ENCODE assay signal across 28 mouse cellular contexts in genomic region chr2:152517981-152518380, GRCm38 (mm10). TPM values are rescaled to one million over a fixed set of nuclear protein-coding genes. Genes with fewer than 3 reads are reported as not detected.
A peak's percentile ranks its signal among the peaks of the same experiment; 100 is the strongest.
DNase-seq lines count a peak whose midpoint lies in the region; ATAC-seq and TF ChIP-seq lines count a peak whose summit lies in the region.
"Had no signal": no experiment of that assay in that cellular context is flagged by ENCODE, and none has a peak within 500 bp of the region (broad histone marks: within the 10 kb centered on the region; RNA-seq: fewer than 3 reads in every experiment).

Gene Defb28 (plus strand): TSS chr2:152518255.

- WGBS in kidney, embryonic 14.5 days = 42% methylated on average over 4 of the region's 4 CpGs
- 84% methylated on average over 4 of the region's 4 CpGs for WGBS in hindbrain, embryonic 13.5 days

- H3K9me3 ChIP-seq in kidney, embryonic 14.5 days (ENCODE audit: control insufficient read depth, low read length) = peaks cover 2% of the 10 kb centered on the region; the same call in 1 of the 2 replicates
- H3K9me3 ChIP-seq in hindbrain, embryonic 13.5 days = no peaks in the 10 kb centered on the region
- H3K9me3 ChIP-seq: heart, embryonic 10.5 days; limb, embryonic 12.5 days; midbrain, embryonic 12.5 days; neural tube, embryonic 15.5 days had no signal

- no peaks in the 10 kb centered on the region for H3K27me3 ChIP-seq in kidney, embryonic 14.5 days (ENCODE audit: control insufficient read depth, insufficient read depth, low read length)
- H3K27me3 ChIP-seq in Patski = peaks cover 10% of the 10 kb centered on the region
- H3K27me3 ChIP-seq in hindbrain, embryonic 13.5 days = no peaks in the 10 kb centered on the region
- H3K27me3 ChIP-seq: limb, embryonic 12.5 days; midbrain, embryonic 12.5 days; neural tube, embryonic 15.5 days had no signal

- H3K4me3 ChIP-seq in kidney, embryonic 14.5 days (ENCODE audit: low read length) = no peak within 1 kb of the TSS
- no peak within 1 kb of the TSS for H3K4me3 ChIP-seq in hindbrain, embryonic 13.5 days
- H3K4me3 ChIP-seq: gastrocnemius, adult 2 months; heart, embryonic 10.5 days; limb, embryonic 12.5 days; midbrain, embryonic 12.5 days; neural tube, embryonic 15.5 days had no signal

- no peak within 1 kb of the TSS for H3K27ac ChIP-seq in kidney, embryonic 14.5 days (ENCODE audit: low read depth, low read length)
- H3K27ac ChIP-seq in hindbrain, embryonic 13.5 days = no peak within 1 kb of the TSS
- H3K27ac ChIP-seq: gastrocnemius, adult 2 months; heart, embryonic 10.5 days; limb, embryonic 12.5 days; midbrain, embryonic 12.5 days; neural tube, embryonic 15.5 days had no signal

- in situ Hi-C loops in Patski (cut with MboI; ENCODE audit: low pct_unique_long_range_greater_than_20kb) = no loop called here

- POLR2A ChIA-PET in Patski (lab: Charles Lee) = no interaction called here

- DNase-seq in kidney, adult 11 months = no peak
- DNase-seq in 416B (ENCODE audit: low read depth) (peak; percentile 15), Patski (ENCODE audit: low read depth, low spot score) (no peak)
- DNase-seq in adrenal gland, postnatal 36 days = peak; percentile 39 to 55
- no peak for DNase-seq in urinary bladder, postnatal 14 days (ENCODE audit: low spot score)
- DNase-seq: cerebellum, adult 18-20 months; cerebellum, postnatal 14 days; gastrocnemius, adult 2 months; liver, postnatal 0 days; lung, postnatal 14 days; thymus, postnatal 14 days had no signal

- peak; percentile 66; the same call in 1 of the 2 replicates for ATAC-seq in kidney, embryonic 14.5 days (ENCODE audit: low FRiP score, low TSS enrichment)
- ATAC-seq in Patski = no peak
- no peak for ATAC-seq in CD4-positive, CD25-positive, alpha-beta regulatory T cell, adult 4 months
- no peak for ATAC-seq in hindbrain, embryonic 13.5 days (ENCODE audit: low FRiP score)
- ATAC-seq: forebrain, embryonic 14.5 days; liver, postnatal 0 days had no signal

- peak; percentile 61 for TF ChIP-seq CTCF in Patski (IDR thresholded peaks at IDR 0.05)

- H3K4me2 ChIP-seq in kidney, embryonic 14.5 days (replicated peaks; ENCODE audit: low read depth, low read length) = no peak within 1 kb of the TSS
- H3K4me2 ChIP-seq in hindbrain, embryonic 13.5 days = no peak within 1 kb of the TSS
- H3K4me2 ChIP-seq: limb, embryonic 12.5 days; liver, embryonic 11.5 days; midbrain, embryonic 12.5 days; neural tube, embryonic 15.5 days had no signal

- H3K4me1 ChIP-seq in kidney, embryonic 14.5 days (ENCODE audit: control insufficient read depth, insufficient read depth, low read length) = no peaks in the 10 kb centered on the region
- no peaks in the 10 kb centered on the region for H3K4me1 ChIP-seq in hindbrain, embryonic 13.5 days (replicated peaks)
- H3K4me1 ChIP-seq: heart, embryonic 10.5 days; limb, embryonic 12.5 days; midbrain, embryonic 12.5 days; neural tube, embryonic 15.5 days had no signal

- CTCF ChIA-PET in Patski (lab: Charles Lee) = interaction anchor here (1.3 to 1.6 kb wide), 2 partner anchors 25 to 48 kb away, joined by 3 read pairs; no protein-coding TSS in a partner anchor

- no peak within 1 kb of the TSS for H3K9ac ChIP-seq in kidney, embryonic 14.5 days (ENCODE audit: low read depth, low read length)
- H3K9ac ChIP-seq in hindbrain, embryonic 13.5 days = no peak within 1 kb of the TSS
- H3K9ac ChIP-seq: limb, embryonic 12.5 days; liver, postnatal 0 days; midbrain, embryonic 12.5 days; neural tube, embryonic 15.5 days had no signal

- no peaks in the 10 kb centered on the region for H3K36me3 ChIP-seq in kidney, embryonic 14.5 days (ENCODE audit: control insufficient read depth, insufficient read depth, low read length)
- no peaks in the 10 kb centered on the region for H3K36me3 ChIP-seq in hindbrain, embryonic 13.5 days
- H3K36me3 ChIP-seq: heart, embryonic 10.5 days; limb, embryonic 12.5 days; midbrain, embryonic 12.5 days; neural tube, embryonic 15.5 days had no signal

RNA-seq across cellular contexts. Expression of gene Defb28, which starts in this region (rescaled TPM):
- polyA plus RNA-seq in kidney, embryonic 14.5 days (2014; fragmentation: Nextera tagmentation; extraction: Ambion mirVana) = 0.80 TPM in 1 of 2 replicates, not detected in the other
- polyA plus RNA-seq in Patski (2021) = 0.22 TPM
- not detected for total RNA-seq in adrenal gland, postnatal 36 days (2021)
- polyA plus RNA-seq in CD4-positive, CD25-positive, alpha-beta regulatory T cell, adult 4 months (2017; shearing (Covaris generic)) = not detected
- polyA plus RNA-seq in hindbrain, embryonic 13.5 days (2015; fragmentation: Nextera tagmentation; extraction: Ambion mirVana) = not detected in 2 replicates
- total RNA-seq: gastrocnemius, adult 2 months; granulocyte monocyte progenitor cell, adult 5-6 weeks; hematopoietic stem cell, adult 5-6 weeks; left cerebral cortex, postnatal 14 days; megakaryocyte progenitor cell, adult 5-6 weeks had no signal
- polyA plus RNA-seq: embryonic facial prominence, embryonic 14.5 days; forebrain, embryonic 14.5 days; frontal cortex, adult 2 months; heart, embryonic 10.5 days; heart, embryonic 16.5 days; limb, embryonic 12.5 days; liver, embryonic 11.5 days; liver, postnatal 0 days; midbrain, embryonic 12.5 days; neural tube, embryonic 15.5 days; small intestine, adult 2 months had no signal

Comparison
In these comparisons a context has a peak if more than half of its experiments do, and no peak if none do; other contexts are left out.
1. Peak in ATAC-seq in kidney, embryonic 14.5 days; RNA of the gene not detected or under 1 TPM.
2. Peak in DNase-seq in adrenal gland, postnatal 36 days; RNA of the gene not detected or under 1 TPM.